Mouse (Mus musculus) G1E-ER4 (cell line): Measurements from ENCODE around the gene Lrrd1. TPM values are rescaled to one million over a fixed set of nuclear protein-coding genes. Genes with fewer than 3 reads are reported as not detected.
"Not testable (repeated sequence)": the region's sequence is repeated elsewhere in the genome, so short reads cannot be mapped to it uniquely, and the experiment has no call there.

ENCODE experiments used
- GATA1 ChIP-seq: IDR thresholded peaks from one replicate; pipeline ENCODE4 v1.8.0; 2012; ENCODE audit warnings: low read length, inconsistent platforms
- polyA plus RNA-seq: library from polyadenylated mRNA; stranded (reverse); fragments of >175 nt; gene quantifications from 2 replicates; pipeline ENCODE4 v1.2.3, GENCODE M21; 2012

Gene Lrrd1
- polyA plus RNA-seq = not detected in 2 replicates

- no peak for TF ChIP-seq GATA1
These were observed at the start of gene Lrrd1 for GRCm38 (mm10) chr5:3845026-3845425. Gene Lrrd1, plus strand, starts transcription at chr5:3845173.

GRCm38 (mm10) chr5:3800041-3800440, 44.9 kb upstream of the Lrrd1 start:
- TF ChIP-seq GATA1 = no peak

- TF ChIP-seq GATA1 = no peak
These were observed 44.1 kb upstream of the Lrrd1 start for GRCm38 (mm10) chr5:3800881-3801280.

- no peak for TF ChIP-seq GATA1
These were observed 43.1 kb upstream of the Lrrd1 start for GRCm38 (mm10) chr5:3801672-3802432.

GRCm38 (mm10) chr5:3802433-3803291, 42.3 kb upstream of the Lrrd1 start, which contains the start of the genes Ankib1 and Krit1:
Gene Ankib1, minus strand, starts transcription at chr5:3802925.
Gene Krit1, plus strand, starts transcription at chr5:3803184.
- TF ChIP-seq GATA1 = no peak

- TF ChIP-seq GATA1 = no peak
These were observed 41.4 kb upstream of the Lrrd1 start for GRCm38 (mm10) chr5:3803292-3804165.

GRCm38 (mm10) chr5:3808472-3808871, 36.5 kb upstream of the Lrrd1 start:
- no peak for TF ChIP-seq GATA1

- no peak for TF ChIP-seq GATA1
These were observed 10.9 kb upstream of the Lrrd1 start for GRCm38 (mm10) chr5:3834107-3834506.

- TF ChIP-seq GATA1 = no peak
These were observed 25.2 kb downstream of the Lrrd1 start for GRCm38 (mm10) chr5:3870161-3870560.

GRCm38 (mm10) chr5:3872348-3872747, 27.4 kb downstream of the Lrrd1 start:
- TF ChIP-seq GATA1 = no peak

- no peak for TF ChIP-seq GATA1
These were observed 28.5 kb downstream of the Lrrd1 start for GRCm38 (mm10) chr5:3873485-3873884.

- TF ChIP-seq GATA1 = no peak
These were observed 44.2 kb downstream of the Lrrd1 start for GRCm38 (mm10) chr5:3889201-3889600.

GRCm38 (mm10) chr5:3893459-3894293, 48.7 kb downstream of the Lrrd1 start, which contains the start of gene Mterf1a:
Gene Mterf1a, minus strand, starts transcription at chr5:3893933.
- not testable (repeated sequence) for TF ChIP-seq GATA1

GRCm38 (mm10) chr5:3905471-3905870, 60.5 kb downstream of the Lrrd1 start:
- no peak for TF ChIP-seq GATA1

Other genes starting within 250 kb of the Lrrd1 start
- gene Pex1, start 249.1 kb upstream of the Lrrd1 start, polyA plus RNA-seq = 3.3 and 4.3 TPM in 2 replicates
- gene Rbm48, start 248.6 kb upstream of the Lrrd1 start, polyA plus RNA-seq = 3.9 and 5.2 TPM in 2 replicates
- gene Tmbim7, start 194.0 kb upstream of the Lrrd1 start, polyA plus RNA-seq = not detected in 2 replicates
- gene Gatad1, start 188.0 kb upstream of the Lrrd1 start, polyA plus RNA-seq = 63.4 and 81.5 TPM in 2 replicates
- 14.1 and 15.3 TPM in 2 replicates for gene Ankib1, start 42.2 kb upstream of the Lrrd1 start, polyA plus RNA-seq
- gene Krit1, start 42.0 kb upstream of the Lrrd1 start, polyA plus RNA-seq = 6.6 and 8.4 TPM in 2 replicates
- 0.54 and 0.93 TPM in 2 replicates for gene Mterf1a, start 48.8 kb downstream of the Lrrd1 start, polyA plus RNA-seq
- gene Akap9, start 82.9 kb downstream of the Lrrd1 start, polyA plus RNA-seq = 34.9 and 41.6 TPM in 2 replicates